Mouse (Mus musculus): ENCODE measurements around the gene Dock2.

DNA sequence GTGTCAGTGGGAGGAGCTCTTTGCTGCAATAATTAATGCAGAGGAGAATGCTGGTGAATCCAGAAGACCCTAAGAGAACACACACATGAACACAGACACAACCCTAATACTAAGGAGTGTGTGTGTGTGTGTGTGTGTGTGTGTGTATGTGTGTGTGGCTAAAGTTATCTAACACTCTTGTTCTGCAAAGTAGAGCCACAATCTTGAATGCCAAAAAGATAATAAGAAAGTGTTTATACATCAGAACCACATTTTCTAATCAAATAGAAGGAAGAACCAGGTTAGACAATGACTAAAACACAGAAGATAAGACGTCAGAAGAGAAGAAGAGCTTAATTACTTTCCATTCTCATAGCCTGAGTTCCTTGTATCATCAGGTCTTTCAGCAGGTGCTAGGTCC, 408.1 kb downstream of the Dock2 start:
- TF ChIP-seq EP300 (IDR thresholded peaks at IDR 0.05; ENCODE audit: low read depth) (no peak), CTCF (IDR thresholded peaks at IDR 0.05; ENCODE audit: low read depth) (no peak)

Measured in liver, postnatal 0 days (tissue).